ENCODE assay signal across 31 mouse cellular contexts in genomic region chr12:21220596-21220995, GRCm38 (mm10).
"Had no signal": no experiment of that assay in that cellular context is flagged by ENCODE, and none has a peak within 500 bp of the region (broad histone marks: within the 10 kb centered on the region; RNA-seq: fewer than 3 reads in every experiment).

No protein-coding gene starts in this region.

- H3K27ac ChIP-seq: limb, embryonic 10.5 days; limb, embryonic 12.5 days; limb, embryonic 13.5 days; limb, embryonic 15.5 days; liver, embryonic 12.5 days; liver, embryonic 13.5 days; liver, embryonic 14.5 days; liver, embryonic 15.5 days; lung, embryonic 15.5 days; macrophage; midbrain, embryonic 10.5 days; midbrain, embryonic 12.5 days; midbrain, embryonic 13.5 days; midbrain, embryonic 15.5 days; neural tube, embryonic 12.5 days; neural tube, embryonic 13.5 days had no signal

- H3K4me1 ChIP-seq: limb, embryonic 10.5 days; limb, embryonic 12.5 days; limb, embryonic 13.5 days; limb, embryonic 15.5 days; lung, embryonic 15.5 days; midbrain, embryonic 10.5 days; midbrain, embryonic 12.5 days; midbrain, embryonic 13.5 days; midbrain, embryonic 15.5 days; neural tube, embryonic 12.5 days; neural tube, embryonic 13.5 days had no signal

- DNase-seq: left cerebral cortex, postnatal 4 days; liver; liver, embryonic 13.5 days; liver, postnatal 0 days; lung, adult 18-20 months; lung, embryonic 14.5 days; lung, postnatal 10 days; lung, postnatal 14 days; lung, postnatal 36 days; lung, postnatal 4 days; midbrain, embryonic 14.5 days had no signal

- H3K36me3 ChIP-seq: liver, embryonic 13.5 days had no signal

- H3K4me2 ChIP-seq: limb, embryonic 12.5 days; limb, embryonic 13.5 days; limb, embryonic 15.5 days; liver, embryonic 11.5 days; liver, embryonic 12.5 days; liver, embryonic 13.5 days; liver, embryonic 15.5 days; lung, embryonic 14.5 days; lung, embryonic 15.5 days; midbrain, embryonic 11.5 days; midbrain, embryonic 12.5 days; midbrain, embryonic 13.5 days; midbrain, embryonic 15.5 days; neural tube, embryonic 12.5 days; neural tube, embryonic 13.5 days had no signal

- H3K9ac ChIP-seq: limb, embryonic 12.5 days; limb, embryonic 13.5 days; limb, embryonic 15.5 days; liver, embryonic 12.5 days; liver, embryonic 13.5 days; liver, embryonic 14.5 days; liver, embryonic 15.5 days; liver, postnatal 0 days; lung, embryonic 14.5 days; lung, embryonic 15.5 days; midbrain, embryonic 12.5 days; midbrain, embryonic 13.5 days; midbrain, embryonic 15.5 days; neural tube, embryonic 12.5 days; neural tube, embryonic 13.5 days had no signal

- H3K9me3 ChIP-seq: limb, embryonic 10.5 days; limb, embryonic 12.5 days; limb, embryonic 13.5 days; limb, embryonic 15.5 days; liver, embryonic 12.5 days; liver, embryonic 13.5 days; liver, embryonic 15.5 days; lung, embryonic 15.5 days; megakaryocyte, embryonic 14.5 days; midbrain, embryonic 10.5 days; midbrain, embryonic 12.5 days; midbrain, embryonic 13.5 days; midbrain, embryonic 15.5 days; neural tube, embryonic 12.5 days; neural tube, embryonic 13.5 days had no signal

- H3K4me3 ChIP-seq: limb, embryonic 10.5 days; limb, embryonic 12.5 days; limb, embryonic 13.5 days; limb, embryonic 15.5 days; liver, embryonic 12.5 days; liver, embryonic 13.5 days; liver, embryonic 15.5 days; lung, embryonic 15.5 days; megakaryocyte, embryonic 14.5 days; midbrain, embryonic 10.5 days; midbrain, embryonic 12.5 days; midbrain, embryonic 13.5 days; midbrain, embryonic 15.5 days; myocyte; neural tube, embryonic 12.5 days; neural tube, embryonic 13.5 days had no signal

- H3K27me3 ChIP-seq: limb, embryonic 12.5 days; limb, embryonic 13.5 days; limb, embryonic 15.5 days; liver, embryonic 12.5 days; liver, embryonic 13.5 days; liver, embryonic 15.5 days; lung, embryonic 15.5 days; megakaryocyte, embryonic 14.5 days; midbrain, embryonic 12.5 days; midbrain, embryonic 13.5 days; midbrain, embryonic 15.5 days; neural tube, embryonic 12.5 days; neural tube, embryonic 13.5 days had no signal

- ATAC-seq: liver, embryonic 12.5 days; liver, postnatal 0 days; midbrain, embryonic 13.5 days; midbrain, embryonic 15.5 days; midbrain, embryonic 16.5 days had no signal
